Mouse (Mus musculus) heart, embryonic 14.5 days (tissue): ENCODE measurements at regions not wholly inside any gene's neighbourhood (a gene's known extent, or its start where the extent isn't known, plus 50 kb on each side); places are given as distances from the start of the nearest gene placed in this dataset.

Experiments used
- ATAC-seq: fragments of 200-750 bp; cut with Nextera tagmentation; 2 replicates; pipeline ENCODE4 v1.8.0; 2017; ENCODE audit warnings: low read depth, moderate TSS enrichment; ENCODE audit not compliant: insufficient number of reproducible peaks, insufficient read depth, low FRiP score
- H3K27ac ChIP-seq, 2 experiments: fragments of 200-500 bp in 1 of 2; fragments of 300-500 bp in 1 of 2; sonication (generic) in 1 of 2; replicated peaks in 1 of 2; 2 replicates each; pipeline ENCODE4 v1.5.1; 2012 to 2014; ENCODE audit warnings: low read depth in 2 of 2, low read length in 2 of 2, control low read depth in 1 of 2, mild to moderate bottlenecking in 1 of 2, mixed read lengths in 1 of 2; ENCODE audit not compliant: control insufficient read depth in 1 of 2, insufficient read depth in 1 of 2
- H3K27me3 ChIP-seq: fragments of 300-500 bp; sonication (generic); 2 replicates; pipeline ENCODE4 v1.6.1; 2014; ENCODE audit warnings: mild to moderate bottlenecking, low read length, control low read depth; ENCODE audit not compliant: control insufficient read depth, insufficient read depth
- H3K36me3 ChIP-seq: fragments of 300-500 bp; sonication (generic); 2 replicates; pipeline ENCODE4 v1.6.1; 2014; ENCODE audit warnings: mild to moderate bottlenecking, control low read depth, low read length, mixed read lengths; ENCODE audit not compliant: control insufficient read depth, insufficient read depth
- H3K4me1 ChIP-seq, 2 experiments: fragments of 200-500 bp in 1 of 2; fragments of 300-500 bp in 1 of 2; sonication (generic) in 1 of 2; 2 replicates each; pipeline ENCODE4 v1.6.1; 2012 to 2014; ENCODE audit warnings: low read length in 2 of 2, control low read depth in 1 of 2, mixed read lengths in 1 of 2; ENCODE audit not compliant: control insufficient read depth in 2 of 2, insufficient read depth in 2 of 2
- H3K4me2 ChIP-seq: fragments of 300-500 bp; sonication (generic); 2 replicates; pipeline ENCODE4 v1.6.1; 2014; ENCODE audit warnings: mild to moderate bottlenecking, low read length
- H3K4me3 ChIP-seq, 2 experiments: fragments of 200-500 bp in 1 of 2; fragments of 300-500 bp in 1 of 2; sonication (generic) in 1 of 2; 2 replicates each; pipeline ENCODE4 v1.5.1; 2012 to 2014; ENCODE audit warnings: low read length in 2 of 2, mild to moderate bottlenecking in 2 of 2, control low read depth in 1 of 2, low read depth in 1 of 2, moderate library complexity in 1 of 2; ENCODE audit not compliant: control insufficient read depth in 1 of 2, insufficient read depth in 1 of 2
- H3K9ac ChIP-seq: fragments of 300-500 bp; sonication (generic); 2 replicates; pipeline ENCODE4 v1.6.1; 2014; ENCODE audit warnings: mild to moderate bottlenecking, low read length
- H3K9me3 ChIP-seq: fragments of 300-500 bp; sonication (generic); 2 replicates; pipeline ENCODE4 v1.6.1; 2016; ENCODE audit warnings: low read length, control low read depth; ENCODE audit not compliant: control insufficient read depth
- WGBS: fragments of 180-500 bp; shearing (Covaris S2); extraction: QIAGEN DNeasy Blood & Tissue Kit; methylation state at CpG from one replicate; pipeline ENCODE4 v1.1.7; 2014; 5-methylcytosine and 5-hydroxymethylcytosine counted together

GRCm38 (mm10) chr12:104593526-104594155 is 120.5 kb upstream of the Gsc start:
- Histone ChIP-seq H3K4me2 (peak overlapping the region; percentile 33), H3K4me3 (no peak overlapping the region), H3K36me3 (no peaks in the 10 kb centered on the region), H3K27ac (no peak overlapping the region; a peak in 1 of 4 replicates), H3K9ac (peak overlapping the region; percentile 1; the same call in 1 of the 2 replicates), H3K4me1 (peaks cover 14 to 15% of the 10 kb centered on the region in 2 experiments), H3K9me3 (no peaks in the 10 kb centered on the region), H3K27me3 (peaks cover 30% of the 10 kb centered on the region)
- no peak for ATAC-seq
- 34% methylated on average over 19 of the region's 19 CpGs for WGBS

- Histone ChIP-seq H3K4me1 (peaks cover 14 to 15% of the 10 kb centered on the region in 2 experiments), H3K27ac (no peak overlapping the region), H3K36me3 (no peaks in the 10 kb centered on the region), H3K9ac (0 out of 2 replicates have a peak overlapping the region, but pooled peaks have one; percentile 1), H3K9me3 (no peaks in the 10 kb centered on the region), H3K4me2 (peak overlapping the region; percentile 33), H3K27me3 (peaks cover 30% of the 10 kb centered on the region), H3K4me3 (no peak overlapping the region)
- no peak for ATAC-seq
- 42% methylated on average over 21 of the region's 21 CpGs for WGBS
Measured at GRCm38 (mm10) chr12:104592791-104593525, 119.8 kb upstream of the Gsc start.

GRCm38 (mm10) chr12:104591571-104591970 is 118.4 kb upstream of the Gsc start:
- Histone ChIP-seq H3K9ac (no peak overlapping the region), H3K4me3 (no peak overlapping the region), H3K9me3 (no peaks in the 10 kb centered on the region), H3K27ac (no peak overlapping the region), H3K4me1 (peaks cover 14 to 15% of the 10 kb centered on the region in 2 experiments), H3K27me3 (peaks cover 29% of the 10 kb centered on the region), H3K4me2 (no peak overlapping the region), H3K36me3 (no peaks in the 10 kb centered on the region)
- ATAC-seq: no peak
- 84% methylated on average over 7 of the region's 7 CpGs for WGBS

GRCm38 (mm10) chr12:104590291-104590690 is 117.2 kb upstream of the Gsc start:
- Histone ChIP-seq H3K9ac (no peak overlapping the region), H3K27ac (no peak overlapping the region), H3K36me3 (no peaks in the 10 kb centered on the region), H3K27me3 (peaks cover 25% of the 10 kb centered on the region), H3K9me3 (no peaks in the 10 kb centered on the region), H3K4me3 (no peak overlapping the region), H3K4me2 (no peak overlapping the region), H3K4me1 (peaks cover 14 to 15% of the 10 kb centered on the region in 2 experiments)
- 82% methylated on average over 8 of the region's 8 CpGs for WGBS
- ATAC-seq: no peak

GRCm38 (mm10) chr12:104584408-104584807 is 111.3 kb upstream of the Gsc start:
- 71% methylated on average over 9 of the region's 9 CpGs for WGBS
- peaks cover 22% of the 10 kb centered on the region for H3K27me3 ChIP-seq
- peak overlapping the region; percentile 8 to 11; a peak in 1 of 4 replicates for H3K4me3 ChIP-seq

GRCm38 (mm10) chr12:104580796-104581195 is 107.7 kb upstream of the Gsc start:
- Histone ChIP-seq H3K4me3 (no peak overlapping the region), H3K4me2 (no peak overlapping the region), H3K9me3 (no peaks in the 10 kb centered on the region), H3K4me1 (peaks cover 0 to 1% of the 10 kb centered on the region in 2 experiments; a peak in 1 of 4 replicates), H3K36me3 (no peaks in the 10 kb centered on the region), H3K27ac (no peak overlapping the region), H3K27me3 (peaks cover 19% of the 10 kb centered on the region), H3K9ac (no peak overlapping the region)
- no peak for ATAC-seq
- WGBS: 53% methylated on average over 7 of the region's 7 CpGs

More at GRCm38 (mm10) chr12:104584408-104584807, 111.3 kb upstream of the Gsc start:
- no peak overlapping the region for H3K9ac ChIP-seq
- H3K36me3 ChIP-seq: no peaks in the 10 kb centered on the region
- no peaks in the 10 kb centered on the region for H3K9me3 ChIP-seq
- no peak overlapping the region for H3K27ac ChIP-seq
- H3K4me1 ChIP-seq: no peaks in the 10 kb centered on the region
- peak overlapping the region; percentile 37 for H3K4me2 ChIP-seq
- no peak for ATAC-seq

GRCm38 (mm10) chr12:104567622-104568021 is 94.5 kb upstream of the Gsc start:
- no peak overlapping the region for H3K4me3 ChIP-seq
- no peaks in the 10 kb centered on the region for H3K4me1 ChIP-seq
- no peak overlapping the region for H3K27ac ChIP-seq
- no peaks in the 10 kb centered on the region for H3K36me3 ChIP-seq
- no peaks in the 10 kb centered on the region for H3K9me3 ChIP-seq
- H3K4me2 ChIP-seq: no peak overlapping the region
- 78% methylated on average over 17 of the region's 17 CpGs for WGBS
- H3K27me3 ChIP-seq: no peaks in the 10 kb centered on the region
- no peak for ATAC-seq
- no peak overlapping the region for H3K9ac ChIP-seq
